Mouse (Mus musculus) right cerebral cortex, postnatal 4 days (tissue): ENCODE data around the gene Cpsf7.

Experiments
- DNase-seq: peaks from one replicate; pipeline ENCODE4 v3.0.0-alpha.2; 2022

Cpsf7 gene

DNA sequence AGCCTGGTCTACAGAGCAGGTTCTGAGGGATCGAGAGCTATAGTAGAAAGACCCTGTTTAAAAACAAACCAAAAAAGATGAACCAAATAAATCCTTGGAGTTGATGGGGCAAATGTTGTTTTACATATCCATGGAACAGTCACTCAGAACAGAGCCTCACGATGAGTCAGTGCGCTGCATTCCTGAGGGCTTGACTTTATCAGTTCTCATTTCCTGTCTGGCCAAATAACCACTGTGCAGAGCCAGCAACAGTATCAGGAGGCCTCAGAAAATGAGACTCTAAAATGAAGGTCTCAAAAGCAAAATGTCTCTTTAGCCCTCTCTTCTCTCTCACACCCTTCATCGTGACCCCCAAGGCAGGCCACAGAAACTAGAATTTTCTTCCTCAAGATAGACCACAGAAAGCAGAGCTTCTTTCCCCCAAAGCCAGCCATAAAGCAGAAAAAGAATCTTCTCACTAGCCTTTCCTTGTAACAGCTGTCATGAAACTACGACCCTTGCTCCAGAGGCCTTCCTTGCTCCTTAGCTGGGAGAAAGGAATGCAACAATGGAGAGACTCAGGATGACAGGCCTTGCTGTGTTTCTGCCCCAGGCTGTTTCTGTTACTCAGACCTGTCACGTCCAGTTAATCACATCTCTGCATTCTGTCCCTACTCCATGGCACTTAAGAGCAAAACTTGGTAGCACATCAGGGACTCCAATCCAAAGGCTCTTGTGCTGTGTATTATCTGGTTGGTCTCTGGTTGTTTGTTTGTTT, 36.7 kb downstream of the Cpsf7 start:
- DNase-seq = no peak

DNA sequence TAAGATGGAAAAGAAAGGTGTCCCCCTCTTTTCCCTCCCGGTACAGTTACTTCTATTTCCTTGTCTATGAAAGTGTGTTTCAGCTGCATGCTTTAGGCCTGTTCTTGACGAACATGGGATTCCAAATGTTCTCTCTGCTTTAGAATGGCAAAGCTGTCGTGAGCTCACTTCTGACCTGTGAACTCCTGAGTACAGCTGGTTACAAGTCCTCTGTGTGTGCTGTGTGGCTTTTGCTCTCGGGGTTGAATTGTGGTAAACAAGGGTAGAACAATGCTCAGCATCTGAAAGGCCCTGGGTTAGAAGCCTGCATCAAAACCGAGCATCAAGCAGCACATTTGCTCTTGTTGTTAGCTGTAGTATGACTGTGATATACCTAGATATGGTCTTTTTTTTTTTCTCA, 37.3 kb downstream of the Cpsf7 start:
- no peak for DNase-seq

DNA sequence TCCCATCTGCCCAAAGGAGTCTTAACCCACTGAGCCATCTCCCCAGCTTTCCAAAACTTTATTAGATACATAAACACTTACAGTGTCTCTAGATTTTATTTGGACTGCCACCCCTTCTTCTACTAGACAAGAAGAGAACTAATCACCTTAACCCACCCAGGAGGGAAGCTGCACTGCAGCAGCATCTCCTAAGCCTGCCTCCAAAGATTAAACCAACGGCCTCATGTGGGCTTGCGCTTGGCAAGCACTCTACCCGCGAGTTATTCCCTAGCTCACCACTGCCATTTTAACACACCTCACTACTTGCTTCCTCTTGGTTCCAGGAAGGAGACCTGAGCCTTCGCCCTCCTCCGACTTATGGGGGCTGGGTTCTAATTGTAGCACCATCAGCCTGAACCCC, 39.2 kb downstream of the Cpsf7 start:
- no peak for DNase-seq

DNA sequence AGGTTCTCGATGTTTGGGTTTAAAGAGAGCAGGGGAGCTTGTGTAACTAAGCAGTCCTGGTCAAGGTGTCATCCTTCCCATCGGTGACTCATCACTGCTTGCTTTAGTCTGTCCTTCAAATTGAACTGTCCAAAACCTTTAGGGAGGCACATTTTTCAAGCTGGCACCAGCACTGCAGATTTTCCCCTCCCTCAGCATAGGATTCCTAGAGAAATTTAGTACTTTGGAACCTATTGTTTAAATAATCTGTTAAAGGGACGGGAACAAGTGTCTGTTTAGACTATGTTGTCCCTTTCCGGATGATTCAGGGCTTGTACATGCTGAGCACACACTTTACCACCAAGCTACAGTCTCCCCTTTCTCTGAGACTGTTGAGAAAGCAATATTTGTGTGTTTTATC, 40.2 kb downstream of the Cpsf7 start:
- DNase-seq = no peak

DNA sequence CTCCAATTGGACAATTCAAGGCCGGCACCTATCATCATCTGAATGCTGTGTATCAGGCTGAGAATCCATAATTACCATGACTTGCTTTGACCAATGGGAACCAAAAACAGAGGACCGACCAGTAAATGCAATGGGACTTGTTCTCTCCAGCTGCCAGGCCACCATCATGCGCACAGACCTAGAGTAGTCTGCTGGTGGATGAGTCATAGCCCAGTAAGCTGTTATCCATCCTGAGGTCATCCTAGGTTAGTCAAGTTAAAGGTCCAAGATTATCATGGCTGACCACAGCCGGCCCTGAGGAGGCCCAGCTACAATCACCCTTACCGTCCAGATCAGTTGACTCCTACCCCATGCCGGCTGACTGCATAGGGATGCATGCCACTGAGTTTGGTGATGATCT, 44.6 kb downstream of the Cpsf7 start:
- no peak for DNase-seq

DNA sequence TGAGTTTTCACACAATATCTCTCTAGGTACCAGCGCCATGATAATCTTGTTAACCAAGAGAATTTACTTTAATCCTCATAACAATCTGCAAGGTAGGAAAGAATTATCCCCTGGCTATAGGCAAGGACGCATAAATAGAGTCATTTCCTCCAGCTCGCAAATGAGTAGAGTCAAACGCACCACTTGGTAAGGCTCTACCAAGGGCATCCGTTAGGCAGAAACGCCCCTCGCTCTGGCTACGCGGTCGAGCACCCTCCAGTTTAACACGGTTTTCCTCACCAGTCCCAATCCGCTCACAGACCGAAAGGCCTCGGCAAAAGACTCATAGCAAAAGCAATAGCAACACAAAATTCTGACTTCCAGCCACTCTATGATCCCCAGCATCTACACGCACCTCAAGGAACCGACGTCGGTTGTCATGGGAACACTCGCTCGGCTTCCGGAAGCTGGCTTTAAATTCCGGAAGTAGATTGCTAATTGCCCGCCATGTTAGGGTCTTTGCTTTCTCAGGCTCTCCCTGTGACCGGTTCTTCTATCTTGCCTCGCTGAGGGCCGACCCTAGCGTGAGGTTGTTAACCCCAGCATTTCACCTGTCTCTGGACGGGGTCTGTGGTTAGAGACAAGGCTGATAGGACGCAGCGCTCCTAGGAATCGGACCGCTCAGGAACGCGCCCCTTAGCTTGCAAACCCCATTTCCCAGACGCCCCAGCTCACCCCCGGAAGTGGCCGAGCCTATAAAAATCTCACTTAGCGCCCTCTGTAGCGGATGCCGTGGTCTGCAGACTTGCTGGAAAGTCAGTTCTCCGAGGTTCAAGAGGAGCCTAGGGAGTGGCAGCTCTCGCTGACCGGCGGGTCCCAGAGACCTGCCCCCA, 51.9 kb downstream of the Cpsf7 start, which contains the start of the genes Cyb561a3 and Tmem138:
Gene Cyb561a3 (plus strand): TSS at position 483 of the 872 bp plus-strand sequence.
Gene Tmem138 (minus strand): TSS at position 673 of the 872 bp plus-strand sequence.
- DNase-seq = peak; percentile 84

DNA sequence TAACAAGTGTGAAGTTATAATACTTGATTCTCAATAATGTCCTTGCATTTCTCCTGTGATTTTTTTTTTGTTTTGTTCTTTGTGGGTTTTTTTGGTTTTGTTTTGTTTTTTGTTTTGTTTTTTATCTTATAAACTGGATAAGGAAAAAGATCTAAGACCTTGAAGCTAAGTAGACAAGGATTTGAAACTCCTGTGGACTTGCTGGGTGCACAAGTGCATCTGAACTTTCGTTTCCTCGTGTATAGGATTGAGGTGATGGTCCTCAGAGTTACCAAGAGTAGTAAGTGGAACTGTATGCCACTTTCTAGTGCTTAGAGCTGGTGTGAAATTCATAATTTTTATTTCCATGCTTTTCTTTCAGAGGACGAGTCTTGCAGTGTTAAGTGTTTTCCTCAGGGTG, 55.0 kb downstream of the Cpsf7 start:
- DNase-seq = no peak

DNA sequence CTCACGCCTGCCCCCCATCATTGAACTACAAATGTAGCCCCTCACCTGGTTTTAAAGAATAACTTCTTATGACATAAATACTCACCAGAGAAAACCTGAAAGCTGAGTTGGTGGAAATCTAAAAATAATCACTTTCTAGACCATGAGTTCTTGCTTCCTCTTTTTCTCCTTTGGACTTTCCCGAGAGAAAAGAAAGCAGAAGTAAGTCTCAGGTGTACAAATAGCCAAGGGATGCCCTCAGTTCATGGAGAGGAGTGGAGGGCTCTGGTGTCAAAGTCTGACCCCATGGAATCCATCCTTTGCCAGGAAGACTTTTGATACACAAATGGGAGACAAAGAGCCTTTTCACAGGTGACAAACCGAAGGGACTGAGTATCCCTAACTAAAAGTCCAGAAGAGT, 55.7 kb downstream of the Cpsf7 start:
- no peak for DNase-seq

DNA sequence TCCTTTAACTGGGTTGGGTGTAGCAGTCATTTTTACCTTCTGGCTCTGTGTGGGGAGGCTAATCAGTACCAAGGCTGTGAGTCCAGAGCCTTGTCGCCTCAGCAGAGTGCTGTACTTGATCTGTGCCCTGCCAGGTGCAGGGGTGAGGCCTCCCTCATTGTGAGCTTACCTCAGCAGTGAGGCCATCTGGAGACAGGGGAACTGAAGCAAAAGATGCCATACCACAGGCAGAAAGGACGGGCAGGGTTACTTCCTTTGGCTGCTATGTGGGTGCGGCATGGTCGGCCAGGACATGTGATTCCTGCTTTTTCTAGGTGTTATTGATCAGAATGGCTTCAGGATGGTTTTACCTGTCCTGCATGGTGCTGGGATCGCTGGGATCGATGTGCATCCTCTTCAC, 56.9 kb downstream of the Cpsf7 start:
- no peak for DNase-seq

DNA sequence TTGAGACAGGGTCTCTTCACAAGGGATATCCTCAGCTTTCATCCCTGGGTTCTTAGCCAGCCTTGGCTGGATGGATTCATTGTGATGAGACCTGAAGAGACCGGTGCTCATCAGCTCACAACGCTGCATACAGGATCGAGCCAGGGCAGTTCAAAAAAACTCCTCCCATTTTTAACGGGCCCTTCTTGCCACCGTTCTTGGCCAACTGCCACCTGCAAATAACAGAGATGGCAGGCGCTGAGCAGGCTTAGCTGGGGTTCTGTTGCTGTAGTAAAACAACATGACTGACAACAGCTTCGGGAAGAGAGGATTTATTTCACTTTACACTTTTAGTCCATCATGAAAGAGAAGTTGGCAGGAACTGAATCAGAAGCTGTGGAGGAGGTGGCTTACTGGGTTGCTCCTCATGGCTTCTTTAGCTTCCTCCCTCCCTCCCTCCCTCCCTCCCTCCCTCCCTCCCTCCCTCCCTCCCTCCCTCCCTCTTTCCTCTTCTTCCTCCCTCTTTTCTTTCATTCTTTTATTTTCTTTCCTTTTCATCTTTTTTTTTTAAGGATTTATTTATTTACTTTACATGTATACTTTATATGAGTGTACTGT, 58.6 kb downstream of the Cpsf7 start:
- no peak for DNase-seq

DNA sequence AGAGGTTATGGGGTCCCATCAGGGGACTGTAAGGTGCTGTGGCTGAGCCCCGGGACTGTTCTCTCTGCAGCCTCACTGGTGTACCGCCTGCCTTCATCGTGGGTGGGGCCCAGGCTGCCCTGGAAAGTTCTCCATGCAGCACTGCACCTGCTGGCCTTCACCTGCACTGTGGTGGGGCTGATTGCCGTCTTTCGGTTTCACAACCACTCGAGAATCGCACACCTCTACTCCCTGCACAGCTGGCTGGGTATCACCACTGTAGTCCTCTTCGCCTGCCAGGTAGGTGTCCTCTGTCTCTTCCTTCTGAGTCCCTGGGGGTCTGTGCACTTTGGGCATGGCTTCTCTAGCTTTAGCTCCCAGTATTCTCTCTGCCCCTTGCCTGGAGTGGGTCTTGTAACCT, 60.0 kb downstream of the Cpsf7 start:
- DNase-seq = no peak

DNA sequence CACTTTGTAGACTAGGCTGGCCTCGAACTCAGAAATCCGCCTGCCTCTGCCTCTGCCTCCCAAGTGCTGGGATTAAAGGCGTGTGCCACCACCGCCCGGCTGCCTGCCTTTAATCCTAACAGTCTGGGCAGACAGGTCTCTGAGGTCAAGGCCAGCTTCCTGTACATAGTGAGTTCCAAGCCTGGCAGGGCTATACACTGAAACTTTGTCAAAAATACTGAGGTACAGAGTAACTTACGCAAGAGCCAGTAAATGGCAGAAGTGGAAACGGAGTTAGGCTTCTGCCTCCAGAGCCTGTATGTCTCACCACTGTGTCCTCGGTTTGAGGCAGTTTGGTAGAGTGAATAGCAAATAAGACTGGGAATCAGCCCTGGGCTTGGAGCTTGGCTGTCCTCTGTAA, 62.2 kb downstream of the Cpsf7 start:
- no peak for DNase-seq

DNA sequence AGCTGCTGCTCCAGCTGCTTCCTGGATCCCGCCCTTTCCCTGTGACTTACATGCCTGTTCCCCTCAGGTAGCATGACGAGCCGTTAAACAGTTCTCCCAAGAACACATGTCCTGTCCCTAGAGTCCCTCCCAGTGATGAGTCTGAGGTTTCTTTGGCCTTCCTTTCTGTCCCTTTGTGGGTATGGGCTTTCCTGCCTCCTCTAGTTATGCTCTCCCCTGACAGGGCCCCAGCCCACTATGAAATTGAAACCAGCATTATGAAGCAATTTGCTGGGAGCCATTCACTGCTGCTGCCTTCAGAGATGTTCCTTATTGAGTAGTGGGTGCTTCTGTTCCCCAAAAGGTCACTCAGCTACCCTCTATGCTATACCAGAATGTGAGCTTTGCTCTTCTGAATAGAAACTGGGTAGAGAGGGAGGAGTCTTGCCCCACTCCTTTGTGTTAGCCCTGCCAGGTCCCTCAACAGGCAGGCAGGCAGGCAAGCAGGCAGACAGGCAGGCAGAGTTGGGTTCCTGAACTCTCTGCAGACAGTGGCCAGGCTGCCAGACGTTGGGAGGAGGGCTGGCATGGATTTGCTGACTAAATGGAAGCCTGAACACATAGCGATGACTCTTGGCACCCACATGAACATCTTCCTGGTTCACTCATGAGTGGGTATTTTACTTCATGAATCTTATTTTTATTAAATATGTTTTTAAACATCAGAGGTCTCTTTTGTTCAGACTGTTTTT, 64.2 kb downstream of the Cpsf7 start:
- DNase-seq = no peak

DNA sequence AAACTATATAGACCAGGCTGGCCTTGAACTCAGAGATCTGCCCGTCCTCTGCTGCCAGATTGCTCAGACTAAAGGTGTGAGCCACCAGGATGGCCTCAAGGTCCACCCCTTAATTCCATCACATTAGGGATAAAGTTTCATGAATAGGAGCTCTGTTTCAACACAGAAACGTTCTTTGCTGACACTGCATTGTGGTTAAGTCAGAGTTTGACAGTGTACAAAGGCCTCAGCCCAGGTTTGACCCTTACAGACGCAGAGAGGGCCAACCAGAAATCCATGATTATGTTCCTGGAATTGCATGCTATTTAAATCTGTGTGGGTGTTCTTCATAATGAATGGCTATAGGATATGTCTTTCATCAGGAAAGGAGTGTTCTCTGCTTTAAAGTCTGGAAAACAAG, 65.2 kb downstream of the Cpsf7 start:
- DNase-seq = no peak

DNA sequence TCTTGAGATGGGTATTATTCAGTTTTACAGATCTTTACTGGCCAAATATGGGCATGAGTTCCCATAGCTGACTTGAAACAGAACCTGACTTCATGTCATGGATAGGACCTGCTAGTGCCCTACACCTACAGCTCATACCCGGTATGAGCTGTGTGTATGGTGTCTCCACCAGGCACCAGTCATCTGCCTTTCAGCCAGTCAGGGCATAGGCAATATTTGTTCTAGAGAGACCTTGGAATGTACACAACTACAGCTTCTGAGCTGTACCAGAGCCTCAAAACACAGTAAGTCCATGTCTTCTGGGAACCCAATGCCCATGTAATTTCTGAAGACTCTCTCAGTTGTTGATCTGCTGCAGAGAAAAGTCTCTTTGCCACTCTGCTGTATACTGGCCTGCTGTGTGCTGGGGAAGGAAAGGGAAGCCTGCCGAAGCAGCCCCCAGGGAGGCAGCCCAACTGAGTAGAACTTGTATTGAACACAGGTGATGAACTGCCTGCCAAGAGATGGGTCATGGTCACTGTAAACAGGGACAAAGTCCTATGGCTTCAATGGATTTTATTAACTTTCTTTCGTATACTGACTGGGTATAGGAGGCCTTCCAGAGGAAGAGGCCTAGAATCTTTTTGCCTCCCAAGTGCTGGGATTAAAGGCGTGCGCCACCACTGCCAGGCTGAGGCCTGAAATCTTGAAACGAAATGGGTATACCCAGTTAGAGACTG, 66.8 kb downstream of the Cpsf7 start:
- no peak for DNase-seq
